Mouse (Mus musculus): ENCODE measurements at regions not wholly inside any gene's neighbourhood (a gene's known extent, or its start where the extent isn't known, plus 50 kb on each side); places are given as distances from the start of the nearest gene placed in this dataset.

DNA sequence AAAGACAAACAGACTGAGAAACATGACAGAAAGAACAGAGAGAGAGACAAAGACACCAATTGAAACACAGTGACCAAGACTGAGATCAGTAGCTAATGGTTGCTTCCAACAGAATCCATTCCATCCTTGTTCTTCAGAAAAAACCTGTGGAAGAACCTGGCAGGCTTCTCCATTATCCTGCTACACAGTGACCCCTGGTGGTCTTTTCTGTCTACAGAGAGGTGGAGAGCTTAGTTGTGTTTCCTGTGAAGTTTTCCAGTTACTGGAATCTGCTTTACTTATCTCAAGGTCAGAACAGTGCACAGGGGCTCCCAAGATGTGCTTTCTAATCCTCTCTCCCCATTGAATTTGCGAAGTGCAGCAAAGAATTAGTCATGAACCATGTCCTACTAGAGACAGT is 339.1 kb upstream of the Msl3l2 start:
- Histone ChIP-seq H3K4me3 (replicated peaks; ENCODE audit: low read length) (no peak overlapping the region), H3K9me3 (ENCODE audit: low read length) (no peaks in the 10 kb centered on the region), H3K27me3 (ENCODE audit: insufficient read depth, low read length) (no peaks in the 10 kb centered on the region), H3K4me1 (replicated peaks; ENCODE audit: low read depth, low read length) (0 out of 2 replicates have a peak, but pooled peaks cover 5% of the 10 kb centered on the region), H3K36me3 (ENCODE audit: insufficient read depth, low read length) (no peaks in the 10 kb centered on the region)
- TF ChIP-seq CTCF (conservative IDR thresholded peaks at IDR 0.05; ENCODE audit: low read length) (peak; percentile 57), POU5F1 (IDR thresholded peaks at IDR 0.05; ENCODE audit: borderline replicate concordance, low read length) (no peak)

DNA sequence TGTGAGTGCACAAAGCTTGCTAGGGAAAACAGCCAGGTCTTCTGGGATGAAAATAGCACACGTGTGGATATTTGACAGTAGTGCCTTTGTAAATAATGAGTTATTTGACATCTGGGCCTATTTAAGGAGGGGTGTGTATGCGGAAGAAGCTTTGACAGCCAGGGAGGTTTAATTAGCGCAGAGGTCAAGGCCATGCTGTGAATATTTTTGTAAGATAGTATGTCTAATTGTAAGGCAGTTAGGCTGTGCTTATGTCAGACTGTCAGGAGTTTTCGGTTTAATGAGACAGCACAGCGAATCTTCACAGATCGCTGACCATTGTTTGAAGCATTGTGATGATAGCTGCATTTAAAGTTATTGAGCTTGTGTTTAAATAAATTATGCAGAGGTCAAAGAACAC is 337.1 kb upstream of the Msl3l2 start:
- Histone ChIP-seq H3K9me3 (ENCODE audit: low read length) (no peaks in the 10 kb centered on the region), H3K4me3 (replicated peaks; ENCODE audit: low read length) (no peak overlapping the region), H3K4me1 (replicated peaks; ENCODE audit: low read depth, low read length) (0 out of 2 replicates have a peak, but pooled peaks cover 5% of the 10 kb centered on the region), H3K27me3 (ENCODE audit: insufficient read depth, low read length) (no peaks in the 10 kb centered on the region), H3K36me3 (ENCODE audit: insufficient read depth, low read length) (no peaks in the 10 kb centered on the region)
- no peak for TF ChIP-seq NANOG (IDR thresholded peaks at IDR 0.05; ENCODE audit: borderline replicate concordance, low read length)
- no peak for TF ChIP-seq CTCF (conservative IDR thresholded peaks at IDR 0.05; ENCODE audit: low read length)
- TF ChIP-seq POU5F1 (IDR thresholded peaks at IDR 0.05; ENCODE audit: borderline replicate concordance, low read length): no peak

GRCm38 (mm10) chr10:55782674-55783469 is 323.8 kb upstream of the Msl3l2 start:
- Histone ChIP-seq H3K27me3 (ENCODE audit: insufficient read depth, low read length) (no peaks in the 10 kb centered on the region), H3K9me3 (ENCODE audit: low read length) (no peaks in the 10 kb centered on the region), H3K4me3 (replicated peaks; ENCODE audit: low read length) (no peak overlapping the region), H3K4me1 (replicated peaks; ENCODE audit: low read depth, low read length) (no peaks in the 10 kb centered on the region), H3K36me3 (ENCODE audit: insufficient read depth, low read length) (no peaks in the 10 kb centered on the region)
- TF ChIP-seq CTCF (conservative IDR thresholded peaks at IDR 0.05; ENCODE audit: low read length) (no peak), NANOG (IDR thresholded peaks at IDR 0.05; ENCODE audit: borderline replicate concordance, low read length) (no peak), POU5F1 (IDR thresholded peaks at IDR 0.05; ENCODE audit: borderline replicate concordance, low read length) (no peak)

- Histone ChIP-seq H3K4me3 (replicated peaks; ENCODE audit: low read length) (no peak overlapping the region), H3K9me3 (ENCODE audit: low read length) (no peaks in the 10 kb centered on the region), H3K4me1 (replicated peaks; ENCODE audit: low read depth, low read length) (no peaks in the 10 kb centered on the region), H3K36me3 (ENCODE audit: insufficient read depth, low read length) (no peaks in the 10 kb centered on the region), H3K27me3 (ENCODE audit: insufficient read depth, low read length) (no peaks in the 10 kb centered on the region)
- TF ChIP-seq CTCF (conservative IDR thresholded peaks at IDR 0.05; ENCODE audit: low read length) (no peak), POU5F1 (IDR thresholded peaks at IDR 0.05; ENCODE audit: borderline replicate concordance, low read length) (no peak), NANOG (IDR thresholded peaks at IDR 0.05; ENCODE audit: borderline replicate concordance, low read length) (no peak)
These were observed 292.8 kb upstream of the Msl3l2 start for GRCm38 (mm10) chr10:55813966-55814365.

DNA sequence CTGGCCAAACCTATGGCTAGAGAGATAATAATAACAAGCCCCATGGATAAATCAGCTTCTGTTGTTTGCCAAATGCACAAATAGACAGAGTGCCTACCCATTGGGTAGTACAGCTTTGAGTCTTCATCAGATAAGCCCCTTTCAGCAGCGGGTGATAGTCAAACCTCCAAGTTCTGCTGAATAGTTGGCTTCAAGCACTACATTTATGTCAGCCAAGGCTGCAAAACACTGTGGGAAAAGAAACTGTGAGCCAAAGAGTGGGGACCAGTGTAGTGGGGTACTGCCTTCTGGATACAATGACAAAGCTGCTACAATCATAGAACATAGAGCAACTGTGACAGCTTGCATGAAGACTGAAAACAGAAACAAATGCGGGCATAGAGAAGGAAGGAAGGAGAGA is 255.4 kb upstream of the Msl3l2 start:
- H3K4me1 ChIP-seq (replicated peaks; ENCODE audit: low read depth, low read length): no peaks in the 10 kb centered on the region
- H3K9me3 ChIP-seq (ENCODE audit: low read length): no peaks in the 10 kb centered on the region
- H3K36me3 ChIP-seq (ENCODE audit: insufficient read depth, low read length): no peaks in the 10 kb centered on the region
- no peaks in the 10 kb centered on the region for H3K27me3 ChIP-seq (ENCODE audit: insufficient read depth, low read length)
- no peak overlapping the region for H3K4me3 ChIP-seq (replicated peaks; ENCODE audit: low read length)
- no peak for TF ChIP-seq POU5F1 (IDR thresholded peaks at IDR 0.05; ENCODE audit: borderline replicate concordance, low read length)
- no peak for TF ChIP-seq CTCF (conservative IDR thresholded peaks at IDR 0.05; ENCODE audit: low read length)
- no peak for TF ChIP-seq NANOG (IDR thresholded peaks at IDR 0.05; ENCODE audit: borderline replicate concordance, low read length)

- H3K27me3 ChIP-seq (ENCODE audit: insufficient read depth, low read length): no peaks in the 10 kb centered on the region
- TF ChIP-seq POU5F1 (IDR thresholded peaks at IDR 0.05; ENCODE audit: borderline replicate concordance, low read length) (no peak), CTCF (conservative IDR thresholded peaks at IDR 0.05; ENCODE audit: low read length) (no peak)
These were observed 214.1 kb upstream of the Msl3l2 start for GRCm38 (mm10) chr10:55892606-55893005.

DNA sequence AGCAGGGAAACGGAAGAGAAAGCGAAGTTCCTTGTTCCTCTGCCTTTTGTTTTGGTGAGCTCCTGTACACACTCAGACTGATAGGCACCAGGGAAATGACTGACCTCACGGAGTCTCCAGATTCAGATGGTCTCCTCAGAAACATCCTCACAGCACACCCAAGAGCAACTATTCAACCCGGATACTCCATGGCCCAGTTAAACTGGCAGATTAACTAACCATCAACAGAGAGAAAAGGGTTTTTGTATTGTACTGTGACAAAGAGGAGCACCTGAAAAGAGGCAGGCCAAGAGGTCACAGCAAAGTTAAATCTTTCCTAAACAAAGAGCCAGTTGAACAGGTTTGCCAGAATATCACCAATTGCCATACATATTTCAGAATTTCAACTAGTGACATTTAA is 177.6 kb upstream of the Msl3l2 start:
- Histone ChIP-seq H3K4me1 (replicated peaks; ENCODE audit: low read depth, low read length) (no peaks in the 10 kb centered on the region), H3K36me3 (ENCODE audit: insufficient read depth, low read length) (no peaks in the 10 kb centered on the region), H3K27me3 (ENCODE audit: insufficient read depth, low read length) (no peaks in the 10 kb centered on the region), H3K4me3 (replicated peaks; ENCODE audit: low read length) (no peak overlapping the region), H3K9me3 (ENCODE audit: low read length) (no peaks in the 10 kb centered on the region)
- TF ChIP-seq POU5F1 (IDR thresholded peaks at IDR 0.05; ENCODE audit: borderline replicate concordance, low read length): no peak
- peak; percentile 69; the same call in 1 of the 2 replicates for TF ChIP-seq NANOG (IDR thresholded peaks at IDR 0.05; ENCODE audit: borderline replicate concordance, low read length)
- no peak for TF ChIP-seq CTCF (conservative IDR thresholded peaks at IDR 0.05; ENCODE audit: low read length)

More at GRCm38 (mm10) chr10:55892606-55893005, 214.1 kb upstream of the Msl3l2 start:
- Histone ChIP-seq H3K9me3 (ENCODE audit: low read length) (no peaks in the 10 kb centered on the region), H3K4me3 (replicated peaks; ENCODE audit: low read length) (no peak overlapping the region), H3K36me3 (ENCODE audit: insufficient read depth, low read length) (no peaks in the 10 kb centered on the region), H3K4me1 (replicated peaks; ENCODE audit: low read depth, low read length) (no peaks in the 10 kb centered on the region)

GRCm38 (mm10) chr10:55933993-55934392 is 172.7 kb upstream of the Msl3l2 start:
- Histone ChIP-seq H3K27me3 (ENCODE audit: insufficient read depth, low read length) (no peaks in the 10 kb centered on the region), H3K9me3 (ENCODE audit: low read length) (no peaks in the 10 kb centered on the region), H3K4me1 (replicated peaks; ENCODE audit: low read depth, low read length) (no peaks in the 10 kb centered on the region), H3K4me3 (replicated peaks; ENCODE audit: low read length) (no peak overlapping the region), H3K36me3 (ENCODE audit: insufficient read depth, low read length) (no peaks in the 10 kb centered on the region)
- no peak for TF ChIP-seq NANOG (IDR thresholded peaks at IDR 0.05; ENCODE audit: borderline replicate concordance, low read length)

- H3K9me3 ChIP-seq (ENCODE audit: low read length): no peaks in the 10 kb centered on the region
- TF ChIP-seq POU5F1 (IDR thresholded peaks at IDR 0.05; ENCODE audit: borderline replicate concordance, low read length): no peak
- no peak for TF ChIP-seq CTCF (conservative IDR thresholded peaks at IDR 0.05; ENCODE audit: low read length)
- TF ChIP-seq NANOG (IDR thresholded peaks at IDR 0.05; ENCODE audit: borderline replicate concordance, low read length): no peak
- no peaks in the 10 kb centered on the region for H3K36me3 ChIP-seq (ENCODE audit: insufficient read depth, low read length)
- no peaks in the 10 kb centered on the region for H3K27me3 ChIP-seq (ENCODE audit: insufficient read depth, low read length)
- H3K4me3 ChIP-seq (replicated peaks; ENCODE audit: low read length): no peak overlapping the region
- H3K4me1 ChIP-seq (replicated peaks; ENCODE audit: low read depth, low read length): no peaks in the 10 kb centered on the region
These were observed 171.3 kb upstream of the Msl3l2 start for GRCm38 (mm10) chr10:55935447-55935846.

All from E14TG2a.4 (cell line).